Mouse (Mus musculus) lung, embryonic 16.5 days (tissue): ENCODE measurements at regions not wholly inside any gene's neighbourhood (a gene's known extent, or its start where the extent isn't known, plus 50 kb on each side); places are given as distances from the start of the nearest gene placed in this dataset.
A peak's percentile ranks its signal among the peaks of the same experiment; 100 is the strongest.

ENCODE experiments used
- ATAC-seq: fragments of 200-750 bp; cut with Nextera tagmentation; 2 replicates; pipeline ENCODE4 v1.8.0; 2017; ENCODE audit warnings: low read depth, mild to moderate bottlenecking, moderate library complexity
- H3K27ac ChIP-seq: fragments of 300-500 bp; sonication (generic); 2 replicates; pipeline ENCODE4 v1.5.1; 2014; ENCODE audit warnings: mild to moderate bottlenecking, control low read depth, low read length
- H3K27me3 ChIP-seq: fragments of 300-500 bp; sonication (generic); 2 replicates; pipeline ENCODE4 v1.6.1; 2014; ENCODE audit warnings: low read depth, low read length, mixed read lengths; ENCODE audit not compliant: control insufficient read depth, insufficient read depth
- H3K36me3 ChIP-seq: fragments of 300-500 bp; sonication (generic); 2 replicates; pipeline ENCODE4 v1.6.1; 2014; ENCODE audit warnings: low read length; ENCODE audit not compliant: control insufficient read depth, insufficient read depth
- H3K4me1 ChIP-seq: fragments of 300-500 bp; sonication (generic); replicated peaks from 2 replicates; pipeline ENCODE4 v1.6.1; 2014; ENCODE audit warnings: low read length, mixed read lengths; ENCODE audit not compliant: control insufficient read depth, insufficient read depth
- H3K4me2 ChIP-seq: fragments of 300-500 bp; sonication (generic); 2 replicates; pipeline ENCODE4 v1.6.1; 2014; ENCODE audit warnings: low read depth, low read length, control low read depth
- H3K4me3 ChIP-seq: fragments of 300-500 bp; sonication (generic); 2 replicates; pipeline ENCODE4 v1.5.1; 2014; ENCODE audit warnings: mild to moderate bottlenecking, low read length, control low read depth
- H3K9ac ChIP-seq: fragments of 300-500 bp; sonication (generic); 2 replicates; pipeline ENCODE4 v1.6.1; 2014; ENCODE audit warnings: low read length, control low read depth
- H3K9me3 ChIP-seq: fragments of 300-500 bp; sonication (generic); 2 replicates; pipeline ENCODE4 v1.6.1; 2016; ENCODE audit warnings: low read length; ENCODE audit not compliant: control insufficient read depth
- WGBS: fragments of 180-500 bp; shearing (Covaris S2); extraction: QIAGEN DNeasy Blood & Tissue Kit; methylation state at CpG from one replicate; pipeline ENCODE4 v1.1.7; 2014; 5-methylcytosine and 5-hydroxymethylcytosine counted together

GRCm38 (mm10) chr8:127769651-127770050 is 588.8 kb upstream of the Nrp1 start:
- H3K4me3 ChIP-seq: no peak overlapping the region
- no peak for ATAC-seq
- H3K27ac ChIP-seq: no peak overlapping the region
- no peaks in the 10 kb centered on the region for H3K9me3 ChIP-seq
- H3K27me3 ChIP-seq: no peaks in the 10 kb centered on the region
- WGBS: 85% methylated on average over 1 of the region's 1 CpGs
- no peak overlapping the region for H3K9ac ChIP-seq
- no peaks in the 10 kb centered on the region for H3K36me3 ChIP-seq
- H3K4me1 ChIP-seq: peaks cover 5% of the 10 kb centered on the region; the same call in 1 of the 2 replicates
- H3K4me2 ChIP-seq: no peak overlapping the region

- Histone ChIP-seq H3K27me3 (no peaks in the 10 kb centered on the region), H3K4me2 (no peak overlapping the region), H3K27ac (no peak overlapping the region), H3K9me3 (no peaks in the 10 kb centered on the region), H3K4me3 (no peak overlapping the region), H3K4me1 (0 out of 2 replicates have a peak, but pooled peaks cover 3% of the 10 kb centered on the region), H3K9ac (no peak overlapping the region), H3K36me3 (no peaks in the 10 kb centered on the region)
- 68% methylated on average over 1 of the region's 1 CpGs for WGBS
- no peak for ATAC-seq
These were observed 586.6 kb upstream of the Nrp1 start for GRCm38 (mm10) chr8:127771781-127772180.

- 87% methylated on average over 3 of the region's 3 CpGs for WGBS
- H3K9me3 ChIP-seq: no peaks in the 10 kb centered on the region
- no peak for ATAC-seq
- no peak overlapping the region for H3K27ac ChIP-seq
- no peaks in the 10 kb centered on the region for H3K36me3 ChIP-seq
- no peak overlapping the region for H3K9ac ChIP-seq
- H3K4me3 ChIP-seq: no peak overlapping the region
- H3K27me3 ChIP-seq: no peaks in the 10 kb centered on the region
- H3K4me2 ChIP-seq: no peak overlapping the region
- 0 out of 2 replicates have a peak, but pooled peaks cover 3% of the 10 kb centered on the region for H3K4me1 ChIP-seq
These were observed 586.0 kb upstream of the Nrp1 start for GRCm38 (mm10) chr8:127772415-127772814.

- no peaks in the 10 kb centered on the region for H3K27me3 ChIP-seq
- ATAC-seq: no peak
- H3K4me1 ChIP-seq: 0 out of 2 replicates have a peak, but pooled peaks cover 3% of the 10 kb centered on the region
- no peak overlapping the region for H3K4me3 ChIP-seq
- H3K9ac ChIP-seq: no peak overlapping the region
- no peak overlapping the region for H3K27ac ChIP-seq
- H3K9me3 ChIP-seq: no peaks in the 10 kb centered on the region
- H3K36me3 ChIP-seq: no peaks in the 10 kb centered on the region
- 86% methylated on average over 2 of the region's 2 CpGs for WGBS
- no peak overlapping the region for H3K4me2 ChIP-seq
These were observed 585.5 kb upstream of the Nrp1 start for GRCm38 (mm10) chr8:127772917-127773316.

- Histone ChIP-seq H3K4me3 (no peak overlapping the region), H3K27ac (no peak overlapping the region), H3K36me3 (no peaks in the 10 kb centered on the region), H3K9ac (no peak overlapping the region), H3K27me3 (no peaks in the 10 kb centered on the region), H3K4me1 (0 out of 2 replicates have a peak, but pooled peaks cover 3% of the 10 kb centered on the region), H3K9me3 (no peaks in the 10 kb centered on the region), H3K4me2 (no peak overlapping the region)
- ATAC-seq: peak; percentile 15; the same call in 1 of the 2 replicates
- 76% methylated on average over 9 of the region's 9 CpGs for WGBS
These were observed 583.8 kb upstream of the Nrp1 start for GRCm38 (mm10) chr8:127774642-127775041.

- H3K4me2 ChIP-seq: no peak overlapping the region
- H3K9ac ChIP-seq: no peak overlapping the region
- 0 out of 2 replicates have a peak, but pooled peaks cover 3% of the 10 kb centered on the region for H3K4me1 ChIP-seq
- no peak overlapping the region for H3K27ac ChIP-seq
- no peak overlapping the region for H3K4me3 ChIP-seq
- no peaks in the 10 kb centered on the region for H3K9me3 ChIP-seq
- 7% methylated on average over 1 of the region's 1 CpGs for WGBS
- H3K36me3 ChIP-seq: no peaks in the 10 kb centered on the region
- no peaks in the 10 kb centered on the region for H3K27me3 ChIP-seq
- ATAC-seq: no peak
These were observed 583.2 kb upstream of the Nrp1 start for GRCm38 (mm10) chr8:127775160-127775559.

- ATAC-seq: 0 out of 2 replicates have a peak, but pooled peaks have one; percentile 23
- H3K4me2 ChIP-seq: no peak overlapping the region
- no peaks in the 10 kb centered on the region for H3K9me3 ChIP-seq
- H3K4me1 ChIP-seq: 0 out of 2 replicates have a peak, but pooled peaks cover 3% of the 10 kb centered on the region
- H3K27ac ChIP-seq: no peak overlapping the region
- H3K9ac ChIP-seq: no peak overlapping the region
- no peaks in the 10 kb centered on the region for H3K27me3 ChIP-seq
- H3K36me3 ChIP-seq: no peaks in the 10 kb centered on the region
- H3K4me3 ChIP-seq: no peak overlapping the region
- 65% methylated on average over 7 of the region's 7 CpGs for WGBS
These were observed 582.7 kb upstream of the Nrp1 start for GRCm38 (mm10) chr8:127775747-127776146.

GRCm38 (mm10) chr8:127778352-127779020 is 579.9 kb upstream of the Nrp1 start:
- Histone ChIP-seq H3K9ac (no peak overlapping the region), H3K27ac (no peak overlapping the region), H3K4me2 (no peak overlapping the region), H3K9me3 (no peaks in the 10 kb centered on the region), H3K4me1 (0 out of 2 replicates have a peak, but pooled peaks cover 3% of the 10 kb centered on the region), H3K36me3 (no peaks in the 10 kb centered on the region), H3K4me3 (no peak overlapping the region), H3K27me3 (no peaks in the 10 kb centered on the region)
- ATAC-seq: no peak
- WGBS: 62% methylated on average over 4 of the region's 4 CpGs

GRCm38 (mm10) chr8:127779021-127779689 is 579.2 kb upstream of the Nrp1 start:
- no peak overlapping the region for H3K9ac ChIP-seq
- no peaks in the 10 kb centered on the region for H3K36me3 ChIP-seq
- H3K4me3 ChIP-seq: no peak overlapping the region
- ATAC-seq: no peak
- H3K27me3 ChIP-seq: no peaks in the 10 kb centered on the region
- WGBS: 87% methylated on average over 7 of the region's 7 CpGs
- no peak overlapping the region for H3K4me2 ChIP-seq
- no peak overlapping the region for H3K27ac ChIP-seq
- H3K9me3 ChIP-seq: no peaks in the 10 kb centered on the region
- 0 out of 2 replicates have a peak, but pooled peaks cover 3% of the 10 kb centered on the region for H3K4me1 ChIP-seq
